Comparison of ENCODE assay signal across 31 mouse cellular contexts in the genomic region with DNA sequence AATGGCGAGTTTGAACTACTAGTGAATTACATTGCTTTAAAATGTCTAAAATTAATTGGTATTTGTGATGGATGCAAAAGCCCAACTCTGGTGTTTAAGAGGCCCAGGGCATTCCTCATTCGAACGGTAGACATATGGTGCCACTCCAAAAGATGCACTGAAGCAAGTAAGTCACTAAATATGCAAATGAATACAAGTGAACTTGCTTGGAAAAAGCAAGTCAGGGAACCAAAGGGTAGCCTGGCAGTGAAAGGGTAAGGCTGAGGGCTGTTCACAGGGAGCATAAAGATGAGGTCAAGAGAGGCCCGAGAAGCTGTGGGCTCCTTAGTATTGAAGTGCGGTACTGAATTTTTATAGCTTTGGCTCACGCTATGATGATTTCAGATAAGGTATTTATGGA.
A peak's percentile ranks its signal among the peaks of the same experiment; 100 is the strongest.
DNase-seq lines count a peak whose midpoint lies in the region; ATAC-seq lines count a peak whose summit lies in the region.
"Had no signal": no experiment of that assay in that cellular context is flagged by ENCODE, and none has a peak within 500 bp of the region (broad histone marks: within the 10 kb centered on the region; RNA-seq: fewer than 3 reads in every experiment).

No protein-coding gene starts in this region.

- H3K27me3 ChIP-seq in hindbrain, embryonic 15.5 days = no peaks in the 10 kb centered on the region
- H3K27me3 ChIP-seq in hindbrain, embryonic 10.5 days (ENCODE audit: insufficient read depth, poor library complexity, severe bottlenecking) = no peaks in the 10 kb centered on the region
- no peaks in the 10 kb centered on the region for H3K27me3 ChIP-seq in neural tube, embryonic 12.5 days (replicated peaks)
- H3K27me3 ChIP-seq in neural tube, embryonic 15.5 days (replicated peaks) = no peaks in the 10 kb centered on the region
- H3K27me3 ChIP-seq in neural tube, embryonic 14.5 days (ENCODE audit: control insufficient read depth, insufficient read depth, low read length) = no peaks in the 10 kb centered on the region
- H3K27me3 ChIP-seq: kidney, embryonic 15.5 days; liver, embryonic 12.5 days; midbrain, embryonic 15.5 days; Patski had no signal

- peak; percentile 23 for DNase-seq in embryo, embryonic 11 days
- no peak for DNase-seq in embryo, embryonic 10 days (ENCODE audit: low spot score)
- no peak for DNase-seq in hindbrain, embryonic 10.5 days (ENCODE audit: low spot score)
- no peak for DNase-seq in kidney, adult 8-10 months
- DNase-seq: adrenal gland, postnatal 10 days; cerebellum, adult 11-12 months; cerebellum, adult 9-11 months; gastrocnemius, adult 2 months; gastrocnemius, postnatal 36 days; heart, adult 18-20 months; heart, postnatal 36 days; kidney, adult 11 months; kidney, postnatal 25 days; left cerebral cortex, postnatal 4 days; liver, postnatal 0 days; lung, postnatal 36 days; right cerebral cortex, adult 18-20 months; right cerebral cortex, postnatal 4 days; thymus, adult 18-20 months; thymus, postnatal 25 days had no signal

- H3K36me3 ChIP-seq in hindbrain, embryonic 15.5 days = no peaks in the 10 kb centered on the region
- H3K36me3 ChIP-seq in hindbrain, embryonic 10.5 days = no peaks in the 10 kb centered on the region
- H3K36me3 ChIP-seq in neural tube, embryonic 12.5 days = no peaks in the 10 kb centered on the region
- no peaks in the 10 kb centered on the region for H3K36me3 ChIP-seq in neural tube, embryonic 15.5 days
- H3K36me3 ChIP-seq in neural tube, embryonic 14.5 days (ENCODE audit: control insufficient read depth, insufficient read depth, low read length) = no peaks in the 10 kb centered on the region
- H3K36me3 ChIP-seq: kidney, embryonic 15.5 days; liver, embryonic 12.5 days; midbrain, embryonic 15.5 days had no signal

- H3K9me3 ChIP-seq in hindbrain, embryonic 15.5 days = 0 out of 2 replicates have a peak, but pooled peaks cover 3% of the 10 kb centered on the region
- H3K9me3 ChIP-seq in hindbrain, embryonic 10.5 days = no peaks in the 10 kb centered on the region
- no peaks in the 10 kb centered on the region for H3K9me3 ChIP-seq in neural tube, embryonic 12.5 days
- no peaks in the 10 kb centered on the region for H3K9me3 ChIP-seq in neural tube, embryonic 15.5 days (replicated peaks)
- no peaks in the 10 kb centered on the region for H3K9me3 ChIP-seq in neural tube, embryonic 14.5 days (ENCODE audit: control insufficient read depth, low read length)
- H3K9me3 ChIP-seq: kidney, embryonic 15.5 days; liver, embryonic 12.5 days; midbrain, embryonic 15.5 days had no signal

- ATAC-seq in hindbrain, embryonic 15.5 days (ENCODE audit: low FRiP score, low read depth) = peak; percentile 45; the same call in 1 of the 2 replicates
- peak; percentile 63; the same call in 1 of the 2 replicates for ATAC-seq in neural tube, embryonic 12.5 days (ENCODE audit: low FRiP score, low read depth)
- no peak; the same call in 1 of the 2 replicates for ATAC-seq in neural tube, embryonic 15.5 days (ENCODE audit: low FRiP score)
- peak; percentile 17; the same call in 1 of the 2 replicates for ATAC-seq in neural tube, embryonic 14.5 days (ENCODE audit: low read depth)
- ATAC-seq: inflammation-experienced regulatory T-cells, adult 6 months; liver, embryonic 12.5 days; liver, postnatal 0 days; midbrain, embryonic 15.5 days; Patski had no signal

- no peaks in the 10 kb centered on the region for H3K4me1 ChIP-seq in hindbrain, embryonic 15.5 days (replicated peaks)
- peaks cover 6% of the 10 kb centered on the region; the same call in 1 of the 2 replicates for H3K4me1 ChIP-seq in hindbrain, embryonic 10.5 days (replicated peaks)
- no peaks in the 10 kb centered on the region for H3K4me1 ChIP-seq in neural tube, embryonic 12.5 days
- no peaks in the 10 kb centered on the region for H3K4me1 ChIP-seq in neural tube, embryonic 15.5 days
- H3K4me1 ChIP-seq in neural tube, embryonic 14.5 days (ENCODE audit: control insufficient read depth, insufficient read depth, low read length) = peaks cover 4% of the 10 kb centered on the region; the same call in 1 of the 2 replicates
- H3K4me1 ChIP-seq: kidney, embryonic 15.5 days; liver, embryonic 12.5 days; midbrain, embryonic 15.5 days had no signal

- H3K4me2 ChIP-seq in hindbrain, embryonic 15.5 days = no peak overlapping the region
- no peak overlapping the region for H3K4me2 ChIP-seq in neural tube, embryonic 12.5 days (replicated peaks)
- H3K4me2 ChIP-seq in neural tube, embryonic 15.5 days = no peak overlapping the region
- H3K4me2 ChIP-seq in neural tube, embryonic 14.5 days (ENCODE audit: low read depth, low read length) = no peak overlapping the region
- H3K4me2 ChIP-seq: heart, embryonic 11.5 days; kidney, embryonic 15.5 days; liver, embryonic 12.5 days; midbrain, embryonic 15.5 days had no signal

- no peak overlapping the region for H3K27ac ChIP-seq in hindbrain, embryonic 15.5 days (replicated peaks)
- no peak overlapping the region for H3K27ac ChIP-seq in hindbrain, embryonic 10.5 days
- no peak overlapping the region for H3K27ac ChIP-seq in neural tube, embryonic 12.5 days
- H3K27ac ChIP-seq in neural tube, embryonic 15.5 days (replicated peaks) = no peak overlapping the region
- H3K27ac ChIP-seq in neural tube, embryonic 14.5 days (ENCODE audit: low read depth, low read length) = no peak overlapping the region
- H3K27ac ChIP-seq: gastrocnemius, adult 2 months; kidney, embryonic 15.5 days; liver, embryonic 12.5 days; midbrain, embryonic 15.5 days; stomach, postnatal 0 days had no signal

- WGBS in hindbrain, embryonic 15.5 days = 37% methylated on average over 6 of the region's 6 CpGs
- 55% methylated on average over 6 of the region's 6 CpGs for WGBS in hindbrain, embryonic 10.5 days
- WGBS in neural tube, embryonic 12.5 days = 33% methylated on average over 6 of the region's 6 CpGs
- 20% methylated on average over 6 of the region's 6 CpGs for WGBS in neural tube, embryonic 15.5 days
- 28% methylated on average over 6 of the region's 6 CpGs for WGBS in neural tube, embryonic 14.5 days

- no peak overlapping the region for H3K9ac ChIP-seq in hindbrain, embryonic 15.5 days
- no peak overlapping the region for H3K9ac ChIP-seq in neural tube, embryonic 12.5 days
- no peak overlapping the region for H3K9ac ChIP-seq in neural tube, embryonic 15.5 days (replicated peaks)
- no peak overlapping the region for H3K9ac ChIP-seq in neural tube, embryonic 14.5 days (replicated peaks; ENCODE audit: low read depth, low read length)
- H3K9ac ChIP-seq: kidney, embryonic 15.5 days; liver, embryonic 12.5 days; liver, postnatal 0 days; midbrain, embryonic 15.5 days had no signal

- H3K4me3 ChIP-seq in hindbrain, embryonic 15.5 days = no peak overlapping the region
- no peak overlapping the region for H3K4me3 ChIP-seq in hindbrain, embryonic 10.5 days
- H3K4me3 ChIP-seq in neural tube, embryonic 12.5 days = no peak overlapping the region
- H3K4me3 ChIP-seq in neural tube, embryonic 15.5 days (replicated peaks) = no peak overlapping the region
- H3K4me3 ChIP-seq in neural tube, embryonic 14.5 days (ENCODE audit: low read depth, low read length) = no peak overlapping the region
- H3K4me3 ChIP-seq: gastrocnemius, adult 2 months; kidney, embryonic 15.5 days; liver, embryonic 12.5 days; midbrain, embryonic 15.5 days had no signal
